Mouse (Mus musculus): ENCODE data around the gene Acss2. TPM values are rescaled to one million over a fixed set of nuclear protein-coding genes. Genes with fewer than 3 reads are reported as not detected.

Acss2 gene
- total and polyA plus RNA-seq, 2 experiments from 2014 or later, result 20.1 to 40.5 TPM

DNA sequence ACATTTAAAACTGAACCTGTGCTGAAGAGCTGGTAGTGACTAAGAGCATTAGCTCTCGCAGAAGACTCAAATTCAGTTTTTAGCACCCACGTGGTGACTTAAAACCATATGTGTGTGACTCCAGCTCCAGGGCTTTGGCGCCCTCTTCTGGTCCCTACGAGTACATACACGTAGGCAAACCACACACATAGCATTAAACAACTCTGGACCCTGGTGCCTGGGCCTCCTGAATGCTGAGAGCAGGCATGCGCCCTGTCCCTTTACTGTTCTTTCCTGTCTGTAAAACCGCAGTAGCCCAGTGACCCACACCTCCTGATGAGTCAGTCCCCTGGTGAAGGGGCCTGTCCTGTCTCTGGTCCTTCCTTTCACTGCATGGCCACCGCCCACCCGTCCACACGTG, 107.0 kb downstream of the Acss2 start:
- DNase-seq (ENCODE audit: low spot score) (peak; percentile 55), ATAC-seq (ENCODE audit: insufficient read depth, low read depth) (peak; percentile 28; the same call in 1 of the 2 replicates)
- H3K4me2 ChIP-seq (ENCODE audit: low read depth, low read length), result no peak overlapping the region
- peaks cover 80% of the 10 kb centered on the region for H3K36me3 ChIP-seq (replicated peaks; ENCODE audit: control insufficient read depth, insufficient read depth, low read length)
- H3K4me1 ChIP-seq (ENCODE audit: control insufficient read depth, insufficient read depth), result no peaks in the 10 kb centered on the region
- H3K27me3 ChIP-seq (ENCODE audit: control insufficient read depth, insufficient read depth, low read length), result no peaks in the 10 kb centered on the region
- no peak overlapping the region for H3K27ac ChIP-seq (ENCODE audit: low read depth)
- 34% methylated on average over 10 of the region's 10 CpGs for WGBS
- no peak for TF ChIP-seq EP300 (IDR thresholded peaks at IDR 0.05; ENCODE audit: low read depth)
- TF ChIP-seq CTCF (IDR thresholded peaks at IDR 0.05; ENCODE audit: low read depth), result peak; percentile 63
- no peak overlapping the region for H3K9ac ChIP-seq (replicated peaks; ENCODE audit: low read depth, low read length)
- no peaks in the 10 kb centered on the region for H3K9me3 ChIP-seq (replicated peaks; ENCODE audit: control insufficient read depth, low read length)
- no peak overlapping the region for H3K4me3 ChIP-seq (ENCODE audit: low read depth, low read length)

DNA sequence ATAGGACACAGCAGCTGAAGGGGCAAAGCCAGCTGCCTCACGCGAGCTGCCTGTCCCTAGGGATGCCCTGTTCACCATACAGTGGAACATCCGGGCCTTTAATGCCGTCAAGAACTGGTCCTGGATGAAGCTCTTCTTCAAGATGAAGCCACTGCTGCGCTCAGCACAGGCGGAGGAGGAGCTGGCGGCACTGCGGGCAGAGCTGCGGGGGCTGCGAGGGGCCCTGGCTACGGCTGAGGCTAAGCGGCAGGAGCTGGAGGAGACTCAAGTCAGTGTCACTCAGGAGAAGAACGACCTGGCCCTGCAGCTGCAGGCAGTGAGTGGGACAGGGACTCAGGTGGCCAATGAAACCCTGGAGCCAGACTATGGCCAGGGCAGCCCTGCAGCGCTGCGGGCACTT, 108.5 kb downstream of the Acss2 start:
- TF ChIP-seq CTCF (IDR thresholded peaks at IDR 0.05; ENCODE audit: low read depth) (no peak), EP300 (IDR thresholded peaks at IDR 0.05; ENCODE audit: low read depth) (no peak)

DNA sequence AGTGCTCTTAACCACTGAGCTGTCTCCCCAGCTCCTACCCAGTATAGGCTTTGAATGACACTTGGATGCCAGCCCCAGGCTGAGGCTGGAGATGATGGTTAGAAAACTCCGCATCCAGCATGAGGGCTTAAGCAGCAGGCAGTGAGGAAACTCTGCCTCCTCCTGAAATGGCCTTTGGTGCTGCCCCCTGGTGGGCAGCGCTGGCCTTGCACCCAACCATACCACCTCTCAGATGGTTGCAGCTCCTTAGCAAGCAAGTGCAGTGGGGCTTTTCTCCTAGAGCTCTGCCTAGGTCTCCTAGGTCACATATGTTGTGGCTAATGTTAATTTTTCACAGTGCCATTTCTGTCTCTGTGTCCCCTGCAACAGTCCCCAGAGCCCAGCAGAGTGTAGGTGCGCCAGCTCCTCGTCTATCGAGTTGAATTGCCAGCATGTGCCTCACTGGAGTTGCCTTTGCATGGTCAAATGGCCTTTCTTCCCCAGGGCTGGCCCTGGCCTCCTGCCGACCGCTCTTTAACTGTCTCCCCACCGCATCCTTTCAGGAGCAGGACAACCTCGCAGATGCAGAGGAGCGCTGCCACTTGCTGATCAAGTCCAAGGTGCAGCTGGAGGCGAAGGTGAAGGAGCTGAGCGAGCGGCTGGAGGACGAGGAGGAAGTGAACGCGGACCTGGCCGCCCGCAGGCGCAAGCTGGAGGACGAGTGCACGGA, 109.4 kb downstream of the Acss2 start:
- TF ChIP-seq EP300 (IDR thresholded peaks at IDR 0.05; ENCODE audit: low read depth) (no peak), CTCF (IDR thresholded peaks at IDR 0.05; ENCODE audit: low read depth) (peak; percentile 85)

More for the DNA sequence above, 108.5 kb downstream of the Acss2 start:
- H3K36me3 ChIP-seq (replicated peaks; ENCODE audit: control insufficient read depth, insufficient read depth, low read length), result peaks cover 85% of the 10 kb centered on the region
- H3K4me2 ChIP-seq (ENCODE audit: low read depth, low read length), result no peak overlapping the region
- no peak overlapping the region for H3K4me3 ChIP-seq (ENCODE audit: low read depth, low read length)
- DNase-seq (ENCODE audit: low spot score) (no peak), ATAC-seq (ENCODE audit: insufficient read depth, low read depth) (no peak)
- no peaks in the 10 kb centered on the region for H3K4me1 ChIP-seq (ENCODE audit: control insufficient read depth, insufficient read depth)
- H3K27ac ChIP-seq (ENCODE audit: low read depth), result no peak overlapping the region
- H3K9me3 ChIP-seq (replicated peaks; ENCODE audit: control insufficient read depth, low read length), result no peaks in the 10 kb centered on the region
- no peaks in the 10 kb centered on the region for H3K27me3 ChIP-seq (ENCODE audit: control insufficient read depth, insufficient read depth, low read length)
- H3K9ac ChIP-seq (replicated peaks; ENCODE audit: low read depth, low read length), result no peak overlapping the region
- 65% methylated on average over 15 of the region's 15 CpGs for WGBS

DNA sequence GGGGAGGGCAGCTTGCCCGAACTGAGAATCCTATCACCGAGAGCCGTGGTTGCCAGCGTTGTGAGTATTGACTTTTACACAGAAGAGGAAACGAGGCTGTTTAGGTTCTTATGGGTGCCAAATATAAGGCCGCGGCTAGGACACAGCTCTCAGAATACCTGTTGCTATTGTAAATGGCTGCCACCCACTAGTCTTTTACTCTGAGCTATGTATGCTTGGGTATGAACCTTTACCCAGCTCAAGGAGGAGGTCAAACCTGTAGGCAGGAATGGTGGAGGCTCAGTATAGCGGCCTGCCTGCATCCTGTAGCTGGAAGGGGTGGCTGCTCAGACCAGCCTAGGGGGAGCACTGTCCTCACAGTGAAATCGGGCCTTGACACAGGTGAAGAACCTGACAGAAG, 110.4 kb downstream of the Acss2 start:
- Histone ChIP-seq H3K27me3 (ENCODE audit: control insufficient read depth, insufficient read depth, low read length) (no peaks in the 10 kb centered on the region), H3K27ac (ENCODE audit: low read depth) (no peak overlapping the region), H3K9ac (replicated peaks; ENCODE audit: low read depth, low read length) (no peak overlapping the region), H3K4me1 (ENCODE audit: control insufficient read depth, insufficient read depth) (no peaks in the 10 kb centered on the region), H3K4me2 (ENCODE audit: low read depth, low read length) (no peak overlapping the region), H3K9me3 (replicated peaks; ENCODE audit: control insufficient read depth, low read length) (no peaks in the 10 kb centered on the region), H3K4me3 (ENCODE audit: low read depth, low read length) (no peak overlapping the region), H3K36me3 (replicated peaks; ENCODE audit: control insufficient read depth, insufficient read depth, low read length) (peaks cover 86% of the 10 kb centered on the region)
- WGBS, result 83% methylated on average over 9 of the region's 9 CpGs
- DNase-seq (ENCODE audit: low spot score) (no peak), ATAC-seq (ENCODE audit: insufficient read depth, low read depth) (no peak)
- TF ChIP-seq CTCF (IDR thresholded peaks at IDR 0.05; ENCODE audit: low read depth), result no peak

More for the DNA sequence above, 109.4 kb downstream of the Acss2 start:
- H3K9ac ChIP-seq (replicated peaks; ENCODE audit: low read depth, low read length), result no peak overlapping the region
- DNase-seq (ENCODE audit: low spot score) (peak; percentile 60), ATAC-seq (ENCODE audit: insufficient read depth, low read depth) (no peak)
- 56% methylated on average over 21 of the region's 21 CpGs for WGBS
- H3K27ac ChIP-seq (ENCODE audit: low read depth), result no peak overlapping the region
- no peaks in the 10 kb centered on the region for H3K9me3 ChIP-seq (replicated peaks; ENCODE audit: control insufficient read depth, low read length)
- H3K36me3 ChIP-seq (replicated peaks; ENCODE audit: control insufficient read depth, insufficient read depth, low read length), result peaks cover 85% of the 10 kb centered on the region
- H3K4me2 ChIP-seq (ENCODE audit: low read depth, low read length), result no peak overlapping the region
- no peaks in the 10 kb centered on the region for H3K4me1 ChIP-seq (ENCODE audit: control insufficient read depth, insufficient read depth)
- H3K4me3 ChIP-seq (ENCODE audit: low read depth, low read length), result no peak overlapping the region
- no peaks in the 10 kb centered on the region for H3K27me3 ChIP-seq (ENCODE audit: control insufficient read depth, insufficient read depth, low read length)

DNA sequence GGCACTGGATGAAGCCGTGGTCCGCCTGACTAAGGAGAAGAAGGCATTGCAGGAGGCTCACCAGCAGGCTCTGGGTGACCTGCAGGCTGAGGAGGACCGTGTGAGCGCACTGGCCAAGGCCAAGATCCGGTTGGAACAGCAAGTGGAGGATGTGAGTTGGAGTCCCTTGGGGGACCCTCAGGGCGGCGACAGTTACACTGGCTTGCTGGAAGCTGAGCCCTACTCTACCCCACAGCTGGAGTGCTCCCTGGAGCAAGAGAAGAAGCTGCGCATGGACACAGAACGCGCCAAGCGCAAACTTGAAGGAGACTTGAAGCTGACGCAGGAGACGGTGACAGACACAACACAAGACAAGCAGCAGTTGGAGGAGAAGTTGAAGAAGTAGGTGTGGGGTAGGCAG, 110.8 kb downstream of the Acss2 start:
- 78% methylated on average over 13 of the region's 13 CpGs for WGBS
- Histone ChIP-seq H3K36me3 (replicated peaks; ENCODE audit: control insufficient read depth, insufficient read depth, low read length) (peaks cover 86% of the 10 kb centered on the region), H3K9ac (replicated peaks; ENCODE audit: low read depth, low read length) (no peak overlapping the region), H3K4me2 (ENCODE audit: low read depth, low read length) (no peak overlapping the region), H3K9me3 (replicated peaks; ENCODE audit: control insufficient read depth, low read length) (no peaks in the 10 kb centered on the region), H3K27me3 (ENCODE audit: control insufficient read depth, insufficient read depth, low read length) (no peaks in the 10 kb centered on the region), H3K27ac (ENCODE audit: low read depth) (no peak overlapping the region), H3K4me3 (ENCODE audit: low read depth, low read length) (no peak overlapping the region), H3K4me1 (ENCODE audit: control insufficient read depth, insufficient read depth) (no peaks in the 10 kb centered on the region)
- DNase-seq (ENCODE audit: low spot score) (no peak), ATAC-seq (ENCODE audit: insufficient read depth, low read depth) (no peak)
- TF ChIP-seq EP300 (IDR thresholded peaks at IDR 0.05; ENCODE audit: low read depth), result no peak
- TF ChIP-seq CTCF (IDR thresholded peaks at IDR 0.05; ENCODE audit: low read depth), result no peak

DNA sequence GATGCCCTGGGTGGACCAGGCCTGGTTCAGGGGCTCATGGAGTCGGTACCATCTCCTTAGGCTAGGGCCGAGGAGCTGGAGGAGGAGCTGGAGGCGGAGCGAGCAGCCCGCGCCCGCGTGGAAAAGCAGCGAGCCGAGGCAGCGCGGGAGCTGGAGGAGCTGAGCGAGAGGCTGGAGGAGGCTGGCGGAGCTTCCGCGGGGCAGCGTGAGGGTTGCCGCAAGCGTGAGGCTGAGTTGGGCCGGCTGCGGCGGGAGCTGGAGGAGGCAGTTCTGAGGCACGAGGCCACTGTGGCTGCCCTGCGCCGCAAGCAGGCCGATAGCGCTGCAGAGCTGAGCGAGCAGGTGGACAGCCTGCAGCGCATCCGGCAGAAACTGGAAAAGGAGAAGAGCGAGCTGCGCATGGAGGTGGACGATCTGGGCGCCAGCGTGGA, 111.5 kb downstream of the Acss2 start:
- DNase-seq (ENCODE audit: low spot score) (no peak), ATAC-seq (ENCODE audit: insufficient read depth, low read depth) (no peak)
- Histone ChIP-seq H3K4me1 (ENCODE audit: control insufficient read depth, insufficient read depth) (no peaks in the 10 kb centered on the region), H3K36me3 (replicated peaks; ENCODE audit: control insufficient read depth, insufficient read depth, low read length) (peaks cover 89% of the 10 kb centered on the region), H3K27ac (ENCODE audit: low read depth) (no peak overlapping the region), H3K4me3 (ENCODE audit: low read depth, low read length) (no peak overlapping the region), H3K4me2 (ENCODE audit: low read depth, low read length) (peak overlapping the region; percentile 41), H3K9me3 (replicated peaks; ENCODE audit: control insufficient read depth, low read length) (no peaks in the 10 kb centered on the region), H3K27me3 (ENCODE audit: control insufficient read depth, insufficient read depth, low read length) (no peaks in the 10 kb centered on the region), H3K9ac (replicated peaks; ENCODE audit: low read depth, low read length) (no peak overlapping the region)
- 23% methylated on average over 35 of the region's 35 CpGs for WGBS
- TF ChIP-seq EP300 (IDR thresholded peaks at IDR 0.05; ENCODE audit: low read depth), result no peak
- TF ChIP-seq CTCF (IDR thresholded peaks at IDR 0.05; ENCODE audit: low read depth), result no peak

All from heart, postnatal 0 days (tissue).